9 mouse cellular contexts compared by ENCODE assay signal in genomic region chr7:115310400-115311225, GRCm38 (mm10).
A peak's percentile ranks its signal among the peaks of the same experiment; 100 is the strongest.
DNase-seq lines count a peak whose midpoint lies in the region; ATAC-seq lines count a peak whose summit lies in the region.
"Had no signal": no experiment of that assay in that cellular context is flagged by ENCODE, and none has a peak within 500 bp of the region (broad histone marks: within the 10 kb centered on the region; RNA-seq: fewer than 3 reads in every experiment).

No protein-coding gene starts in this region.

- no peak overlapping the region for H3K4me2 ChIP-seq in forebrain, embryonic 15.5 days (replicated peaks)
- H3K4me2 ChIP-seq in forebrain, embryonic 11.5 days (ENCODE audit: low read depth, low read length, severe bottlenecking): no peak overlapping the region
- H3K4me2 ChIP-seq: liver, embryonic 15.5 days had no signal

- H3K9me3 ChIP-seq in forebrain, embryonic 15.5 days: no peaks in the 10 kb centered on the region
- no peaks in the 10 kb centered on the region for H3K9me3 ChIP-seq in forebrain, embryonic 11.5 days (ENCODE audit: control insufficient read depth, low read length)
- H3K9me3 ChIP-seq: liver, embryonic 15.5 days had no signal

- WGBS in forebrain, embryonic 15.5 days: 31% methylated on average over 5 of the region's 5 CpGs
- 74% methylated on average over 5 of the region's 5 CpGs for WGBS in forebrain, embryonic 11.5 days

- H3K4me3 ChIP-seq in forebrain, embryonic 15.5 days: no peak overlapping the region
- no peak overlapping the region for H3K4me3 ChIP-seq in forebrain, embryonic 11.5 days (ENCODE audit: low read depth, low read length)
- H3K4me3 ChIP-seq: liver, embryonic 15.5 days had no signal

- H3K27ac ChIP-seq in forebrain, embryonic 15.5 days (replicated peaks): no peak overlapping the region
- no peak overlapping the region for H3K27ac ChIP-seq in forebrain, embryonic 11.5 days (ENCODE audit: low read depth, low read length)
- H3K27ac ChIP-seq: liver, embryonic 15.5 days had no signal

- no peaks in the 10 kb centered on the region for H3K36me3 ChIP-seq in forebrain, embryonic 15.5 days
- H3K36me3 ChIP-seq in forebrain, embryonic 11.5 days (ENCODE audit: control insufficient read depth, insufficient read depth, low read length): no peaks in the 10 kb centered on the region
- H3K36me3 ChIP-seq: liver, embryonic 15.5 days had no signal

- no peaks in the 10 kb centered on the region for H3K27me3 ChIP-seq in forebrain, embryonic 15.5 days
- H3K27me3 ChIP-seq in forebrain, embryonic 11.5 days (ENCODE audit: control insufficient read depth, insufficient read depth, low read length): no peaks in the 10 kb centered on the region
- H3K27me3 ChIP-seq: liver, embryonic 15.5 days had no signal

- peaks cover 20% of the 10 kb centered on the region for H3K4me1 ChIP-seq in forebrain, embryonic 15.5 days
- no peaks in the 10 kb centered on the region for H3K4me1 ChIP-seq in forebrain, embryonic 11.5 days (replicated peaks; ENCODE audit: control insufficient read depth, insufficient read depth, low read length)
- H3K4me1 ChIP-seq: liver, embryonic 15.5 days had no signal

- peak; percentile 78 for ATAC-seq in forebrain, embryonic 15.5 days (replicated peaks)
- no peak for ATAC-seq in forebrain, embryonic 11.5 days (replicated peaks; ENCODE audit: low FRiP score)

- no peak for DNase-seq in forebrain, embryonic 11.5 days (ENCODE audit: low spot score)
- DNase-seq in Muller cell, postnatal 12 days (ENCODE audit: inconsistent ontology term): peak; percentile 79
- DNase-seq in gonadal fat pad, adult 2 months (ENCODE audit: low read depth): peak; percentile 79
- DNase-seq in kidney, postnatal 36 days: peak; percentile 11 to 52
- no peak for DNase-seq in thymus, postnatal 10 days (ENCODE audit: low spot score in 2 of 2)
- DNase-seq in spleen, adult 18-20 months: no peak
- DNase-seq in T-cell, adult 2 months (ENCODE audit: low spot score): no peak

- H3K9ac ChIP-seq in forebrain, embryonic 15.5 days (replicated peaks): no peak overlapping the region
- H3K9ac ChIP-seq in forebrain, embryonic 11.5 days (ENCODE audit: low read length): no peak overlapping the region
- H3K9ac ChIP-seq: liver, embryonic 15.5 days had no signal

Comparison
In these comparisons a context has a peak if more than half of its experiments do, and no peak if none do; other contexts are left out.
1. DNase-seq: peak in Muller cell, postnatal 12 days (single experiment), gonadal fat pad, adult 2 months (single experiment) and kidney, postnatal 36 days (2 of 2); none in forebrain, embryonic 11.5 days (single experiment), thymus, postnatal 10 days (0 of 2), spleen, adult 18-20 months (0 of 2) and T-cell, adult 2 months (single experiment).